Mouse (Mus musculus) heart, embryonic 13.5 days (tissue): Measurements from ENCODE around the gene BC048507. TPM values are rescaled to one million over a fixed set of nuclear protein-coding genes. Genes with fewer than 3 reads are reported as not detected.
"Not testable (repeated sequence)": the region's sequence is repeated elsewhere in the genome, so short reads cannot be mapped to it uniquely, and the experiment has no call there.

ENCODE experiments used
- ATAC-seq: fragments of 200-750 bp; cut with Nextera tagmentation; 2 replicates; pipeline ENCODE4 v1.8.0; 2017; ENCODE audit warnings: moderate TSS enrichment; ENCODE audit not compliant: insufficient number of reproducible peaks, low FRiP score, low TSS enrichment; ENCODE audit errors: extremely low read depth
- H3K27ac ChIP-seq: fragments of 300-500 bp; sonication (generic); replicated peaks from 2 replicates; pipeline ENCODE4 v1.5.1; 2015; ENCODE audit warnings: moderate library complexity, mild to moderate bottlenecking, inconsistent platforms
- H3K27me3 ChIP-seq: fragments of 300-500 bp; sonication (generic); replicated peaks from 2 replicates; pipeline ENCODE4 v1.6.1; 2015; ENCODE audit warnings: mild to moderate bottlenecking, inconsistent platforms
- H3K36me3 ChIP-seq: fragments of 300-500 bp; sonication (generic); 2 replicates; pipeline ENCODE4 v1.6.1; 2015; ENCODE audit warnings: mild to moderate bottlenecking, inconsistent platforms
- H3K4me1 ChIP-seq: fragments of 300-500 bp; sonication (generic); 2 replicates; pipeline ENCODE4 v1.6.1; 2015; ENCODE audit warnings: inconsistent platforms
- H3K4me2 ChIP-seq: fragments of 300-500 bp; sonication (generic); 2 replicates; pipeline ENCODE4 v1.6.1; 2015; ENCODE audit warnings: inconsistent platforms, mild to moderate bottlenecking, moderate library complexity
- H3K4me3 ChIP-seq: fragments of 300-500 bp; sonication (generic); 2 replicates; pipeline ENCODE4 v1.5.1; 2015; ENCODE audit warnings: moderate library complexity, mild to moderate bottlenecking, inconsistent platforms
- H3K9ac ChIP-seq: fragments of 300-500 bp; sonication (generic); 2 replicates; pipeline ENCODE4 v1.6.1; 2015; ENCODE audit warnings: inconsistent platforms, mild to moderate bottlenecking, moderate library complexity
- H3K9me3 ChIP-seq: fragments of 300-500 bp; sonication (generic); 2 replicates; pipeline ENCODE4 v1.6.1; 2016; ENCODE audit warnings: inconsistent platforms
- WGBS: fragments of 180-500 bp; shearing (Covaris S2); methylation state at CpG from one replicate; pipeline ENCODE4 v1.1.7; 2015; ENCODE audit warnings: mixed read lengths; 5-methylcytosine and 5-hydroxymethylcytosine counted together
- polyA plus RNA-seq: library from polyadenylated mRNA; unstranded; fragments of >200 nt; fragmentation: Nextera tagmentation; extraction: Ambion mirVana; gene quantifications from 2 replicates; pipeline ENCODE4 v1.2.1, GENCODE M21; 2015

The BC048507 gene
- polyA plus RNA-seq, 1 experiment from 2014 or later, result not detected

GRCm38 (mm10) chr13:67857317-67857716 lies 5.8 kb upstream of the BC048507 start:
- Histone ChIP-seq H3K4me3 (no peak overlapping the region), H3K27me3 (no peaks in the 10 kb centered on the region), H3K9ac (no peak overlapping the region), H3K4me2 (no peak overlapping the region), H3K4me1 (no peaks in the 10 kb centered on the region), H3K36me3 (no peaks in the 10 kb centered on the region), H3K9me3 (no peaks in the 10 kb centered on the region), H3K27ac (no peak overlapping the region)
- WGBS, result 35% methylated on average over 1 of the region's 1 CpGs
- ATAC-seq, result no peak

GRCm38 (mm10) chr13:67862508-67862907 lies 618 bp upstream of the BC048507 start:
- no peaks in the 10 kb centered on the region for H3K36me3 ChIP-seq
- no peaks in the 10 kb centered on the region for H3K4me1 ChIP-seq
- H3K9me3 ChIP-seq, result no peaks in the 10 kb centered on the region
- H3K27ac ChIP-seq, result no peak overlapping the region
- H3K4me2 ChIP-seq, result no peak overlapping the region
- H3K9ac ChIP-seq, result no peak overlapping the region
- ATAC-seq, result no peak
- WGBS, result 73% methylated on average over 9 of the region's 9 CpGs
- H3K27me3 ChIP-seq, result no peaks in the 10 kb centered on the region
- H3K4me3 ChIP-seq, result no peak overlapping the region

DNA sequence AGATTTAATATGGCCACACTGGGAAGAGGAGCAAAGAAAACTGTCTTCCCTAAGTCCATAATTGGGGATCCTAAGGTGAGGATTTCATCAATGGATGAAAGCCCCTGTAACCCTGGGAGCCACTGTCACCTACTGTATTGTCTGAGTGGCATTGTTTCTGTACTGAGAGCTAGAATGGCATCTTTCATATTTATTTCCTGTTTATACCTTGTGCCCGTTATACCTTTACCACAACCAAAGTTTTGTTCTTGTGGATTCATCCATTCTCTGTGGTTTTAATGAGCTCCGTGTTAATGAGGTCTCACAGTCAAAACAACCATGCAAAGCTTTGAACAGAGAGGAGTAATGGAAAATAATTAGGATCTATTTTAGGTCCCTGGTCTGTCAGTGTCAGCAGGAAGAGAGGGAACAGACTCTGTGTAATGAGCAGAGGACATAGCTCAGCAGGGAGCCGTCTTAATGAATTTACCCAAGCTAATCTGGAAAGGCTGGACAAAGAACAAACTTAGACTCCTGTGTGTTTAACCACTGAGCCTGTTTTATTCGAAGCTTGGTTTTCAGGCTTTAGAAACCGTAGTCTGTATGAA lies 1.7 kb downstream of the BC048507 start:
- Histone ChIP-seq H3K4me1 (no peaks in the 10 kb centered on the region), H3K9ac (no peak overlapping the region), H3K4me2 (no peak overlapping the region), H3K9me3 (no peaks in the 10 kb centered on the region), H3K4me3 (no peak overlapping the region), H3K36me3 (no peaks in the 10 kb centered on the region), H3K27me3 (no peaks in the 10 kb centered on the region), H3K27ac (no peak overlapping the region)
- 64% methylated on average over 5 of the region's 5 CpGs for WGBS
- ATAC-seq, result no peak

DNA sequence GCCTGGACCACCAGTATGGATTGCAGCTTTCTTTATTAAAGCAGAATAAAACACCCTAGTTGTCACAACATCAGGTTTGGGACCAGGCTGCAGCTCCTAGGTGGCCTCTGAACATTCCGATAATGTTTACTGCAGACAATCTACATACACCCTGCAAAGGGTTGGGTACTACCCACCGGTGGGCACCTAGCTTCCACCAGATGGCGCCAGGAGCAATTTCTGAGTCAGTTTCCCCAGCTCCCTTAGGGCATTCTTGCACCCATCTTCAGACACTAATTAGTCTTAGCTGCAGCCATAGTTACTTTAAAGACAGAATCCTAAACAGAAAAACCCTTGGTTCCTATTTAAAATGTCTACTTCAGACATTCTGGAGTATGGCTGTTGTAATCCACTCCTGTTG lies 4.8 kb downstream of the BC048507 start:
- no peak for ATAC-seq
- Histone ChIP-seq H3K4me3 (no peak overlapping the region), H3K9ac (no peak overlapping the region), H3K9me3 (no peaks in the 10 kb centered on the region), H3K4me1 (no peaks in the 10 kb centered on the region), H3K27ac (no peak overlapping the region), H3K27me3 (no peaks in the 10 kb centered on the region), H3K4me2 (no peak overlapping the region), H3K36me3 (no peaks in the 10 kb centered on the region)
- WGBS, result 30% methylated on average over 3 of the region's 3 CpGs

DNA sequence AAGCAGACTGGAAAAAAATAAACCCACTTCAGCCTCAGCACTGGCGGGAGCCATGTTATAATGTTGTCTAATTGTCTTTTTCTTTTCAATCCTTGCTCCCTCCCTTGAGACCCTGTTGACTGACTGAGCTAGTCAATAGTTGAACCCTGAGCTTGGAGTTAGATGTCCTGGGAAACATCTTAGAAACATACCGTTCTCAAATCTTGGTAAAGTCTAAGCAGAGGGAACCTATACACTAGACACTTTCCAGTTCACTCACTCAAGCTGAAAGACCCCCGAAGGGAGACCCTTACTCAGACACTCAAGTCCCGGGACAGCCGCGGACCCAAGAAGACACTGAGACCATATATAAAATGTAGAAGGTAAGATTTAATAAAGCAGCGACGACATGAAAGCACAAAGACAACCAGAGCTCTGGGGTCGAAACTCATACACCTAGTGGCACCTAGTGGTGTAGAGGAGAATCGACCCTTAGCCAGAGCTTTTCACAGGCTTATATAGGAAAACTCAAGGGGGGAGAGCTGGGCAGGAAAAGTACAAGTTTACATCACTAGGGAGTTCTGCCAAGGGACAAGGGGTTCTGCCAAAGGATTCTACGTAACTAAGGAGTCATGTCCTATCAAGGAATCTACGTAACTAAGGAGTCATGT lies 13.0 kb downstream of the BC048507 start:
- 31% methylated on average over 6 of the region's 12 CpGs for WGBS
- H3K36me3 ChIP-seq, H3K4me3 ChIP-seq, H3K9me3 ChIP-seq, H3K4me1 ChIP-seq, H3K27me3 ChIP-seq, ATAC-seq: not testable (repeated sequence)
- Histone ChIP-seq H3K27ac (peak overlapping the region; percentile 24; the same call in 1 of the 2 replicates), H3K9ac (peak overlapping the region; percentile 54; the same call in 1 of the 2 replicates), H3K4me2 (peak overlapping the region; percentile 48; the same call in 1 of the 2 replicates)

GRCm38 (mm10) chr13:67876699-67877254 lies 13.7 kb downstream of the BC048507 start:
- Histone ChIP-seq H3K4me1 (no peaks in the 10 kb centered on the region), H3K27ac (peak overlapping the region; percentile 48), H3K36me3 (no peaks in the 10 kb centered on the region), H3K4me3 (no peak overlapping the region), H3K9ac (no peak overlapping the region), H3K9me3 (no peaks in the 10 kb centered on the region), H3K27me3 (no peaks in the 10 kb centered on the region), H3K4me2 (0 out of 2 replicates have a peak overlapping the region, but pooled peaks have one; percentile 5)
- no peak for ATAC-seq
- WGBS, result 39% methylated on average over 6 of the region's 7 CpGs

- no peaks in the 10 kb centered on the region for H3K4me1 ChIP-seq
- WGBS, result 83% methylated on average over 8 of the region's 8 CpGs
- no peak overlapping the region for H3K9ac ChIP-seq
- no peak overlapping the region for H3K27ac ChIP-seq
- no peak overlapping the region for H3K4me2 ChIP-seq
- no peaks in the 10 kb centered on the region for H3K36me3 ChIP-seq
- no peak for ATAC-seq
- no peaks in the 10 kb centered on the region for H3K27me3 ChIP-seq
- no peak overlapping the region for H3K4me3 ChIP-seq
- peaks cover 12% of the 10 kb centered on the region; the same call in 1 of the 2 replicates for H3K9me3 ChIP-seq
Measured at GRCm38 (mm10) chr13:67883966-67884365, 20.8 kb downstream of the BC048507 start.

GRCm38 (mm10) chr13:67909759-67910158 lies 46.6 kb downstream of the BC048507 start:
- no peak overlapping the region for H3K27ac ChIP-seq
- no peak for ATAC-seq
- no peaks in the 10 kb centered on the region for H3K27me3 ChIP-seq
- peaks cover 34% of the 10 kb centered on the region for H3K9me3 ChIP-seq
- H3K9ac ChIP-seq, result no peak overlapping the region
- no peak overlapping the region for H3K4me2 ChIP-seq
- no peaks in the 10 kb centered on the region for H3K36me3 ChIP-seq
- H3K4me3 ChIP-seq, result no peak overlapping the region
- 31% methylated on average over 5 of the region's 5 CpGs for WGBS
- H3K4me1 ChIP-seq, result no peaks in the 10 kb centered on the region

Other genes with a start within 250 kb of the BC048507 start
- 0.29 TPM in 1 of 2 replicates, not detected in the other for gene Gm49345, start 225.6 kb upstream of the BC048507 start, polyA plus RNA-seq
- gene Zfp729a, start 225.5 kb upstream of the BC048507 start, polyA plus RNA-seq, result 1.1 and 1.8 TPM in 2 replicates
- gene Zfp738, start 176.3 kb upstream of the BC048507 start, polyA plus RNA-seq, result 6.7 and 7.8 TPM in 2 replicates
- 3.7 and 4.4 TPM in 2 replicates for gene Zfp65, start 134.2 kb upstream of the BC048507 start, polyA plus RNA-seq
- gene Zfp85, start 108.1 kb upstream of the BC048507 start, polyA plus RNA-seq, result 2.4 and 3.2 TPM in 2 replicates
- gene Zfp493, start 83.6 kb upstream of the BC048507 start, polyA plus RNA-seq, result 1.2 and 1.9 TPM in 2 replicates
- 4.0 and 4.1 TPM in 2 replicates for gene Zfp273, start 49.6 kb upstream of the BC048507 start, polyA plus RNA-seq
- gene Gm10037, start 32.2 kb upstream of the BC048507 start, polyA plus RNA-seq, result 1.3 and 1.7 TPM in 2 replicates